Mouse (Mus musculus): ENCODE measurements around the gene St6gal2.

DNA sequence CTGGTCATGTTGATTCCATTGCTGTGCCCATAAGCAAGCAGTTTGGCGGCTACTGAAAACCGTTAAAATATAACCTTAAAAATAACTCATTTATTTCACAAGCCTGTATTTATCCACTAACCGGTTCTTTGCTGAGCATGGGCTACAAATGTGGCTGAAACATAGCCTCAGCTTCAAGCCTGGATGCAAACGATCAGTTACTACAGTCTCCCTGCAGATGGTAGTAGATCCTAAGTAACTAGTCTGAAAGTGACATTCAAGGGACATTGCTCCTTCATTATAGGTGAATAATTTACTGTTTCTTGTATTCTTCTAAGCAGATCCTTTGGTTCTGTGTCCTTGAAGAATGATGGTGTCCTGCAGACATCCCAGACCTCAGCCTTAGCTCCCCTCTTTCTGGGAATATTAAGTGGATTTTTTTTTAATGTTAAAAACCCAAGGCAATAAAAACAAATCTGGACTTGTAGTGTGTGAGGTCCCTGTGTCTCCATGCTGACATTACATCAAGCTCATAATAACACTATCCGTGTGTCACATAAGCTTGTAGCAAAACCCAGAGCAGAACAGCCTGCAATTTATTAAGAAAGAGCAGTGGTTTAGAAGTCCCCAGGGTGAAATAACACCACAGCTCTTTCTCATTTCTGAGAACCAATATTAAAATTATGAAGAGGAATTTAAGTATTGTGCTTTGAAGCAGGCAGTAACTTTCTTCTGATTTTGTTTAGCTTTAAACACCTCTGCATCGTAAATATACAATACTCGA, 39.1 kb downstream of the St6gal2 start:
- no peak for TF ChIP-seq CTCF (IDR thresholded peaks at IDR 0.05 in 2 of 3, conservative IDR thresholded peaks at IDR 0.05 in 1 of 3; ENCODE audit: control insufficient read depth in 1 of 3, insufficient read depth in 1 of 3, low read depth in 2 of 3, low read length in 3 of 3, poor library complexity in 1 of 3, severe bottlenecking in 1 of 3)
- TF ChIP-seq POLR2A (IDR thresholded peaks at IDR 0.05; ENCODE audit: control insufficient read depth in 1 of 2, insufficient read depth in 1 of 2, low read depth in 1 of 2, low read length in 2 of 2, poor library complexity in 1 of 2) = no peak
- TF ChIP-seq EP300 (IDR thresholded peaks at IDR 0.05; ENCODE audit: low read depth in 1 of 2, low read length in 2 of 2) = no peak
